Mouse (Mus musculus) ES-Bruce4 (cell line): ENCODE measurements around the gene Acat2.

ENCODE experiments used
- CTCF ChIP-seq: IDR thresholded peaks from one replicate; pipeline ENCODE4 v1.8.1; 2011; ENCODE audit warnings: low read depth, low read length
- EP300 ChIP-seq: IDR thresholded peaks from 2 replicates; pipeline ENCODE4 v1.6.1; 2011; ENCODE audit warnings: low read depth, low read length; ENCODE audit not compliant: insufficient read depth
- POLR2A ChIP-seq: IDR thresholded peaks from one replicate; pipeline ENCODE4 v1.8.1; 2011; ENCODE audit warnings: low read length; ENCODE audit not compliant: insufficient read depth

DNA sequence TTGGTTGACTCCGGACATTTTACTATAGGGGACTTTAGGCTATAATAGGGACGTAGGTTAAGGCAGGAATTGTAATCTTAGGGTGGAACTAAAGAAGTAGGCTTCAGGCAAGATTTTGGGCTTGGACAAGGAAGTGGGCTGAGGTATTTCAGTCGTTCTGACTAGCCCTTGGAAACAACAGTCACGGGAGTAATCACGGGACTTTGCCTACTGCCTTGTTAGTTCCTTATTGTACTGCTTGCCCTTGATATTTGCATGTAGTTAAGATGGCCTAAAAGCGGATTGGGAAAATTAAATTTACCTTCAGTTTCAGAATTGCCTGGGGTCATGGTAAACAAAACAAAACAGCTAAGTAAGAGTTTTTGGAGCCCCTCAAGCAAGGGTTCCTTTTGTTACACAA lies 38.5 kb upstream of the Acat2 start:
- no peak for TF ChIP-seq CTCF
- no peak for TF ChIP-seq EP300
- TF ChIP-seq POLR2A: no peak
